Mouse (Mus musculus): ENCODE measurements at regions not wholly inside any gene's neighbourhood (a gene's known extent, or its start where the extent isn't known, plus 50 kb on each side); places are given as distances from the start of the nearest gene placed in this dataset.

GRCm38 (mm10) chr15:32020323-32021008, 156.6 kb upstream of the Tas2r119 start:
- TF ChIP-seq CTCF (IDR thresholded peaks at IDR 0.05; ENCODE audit: low read depth) = no peak
- TF ChIP-seq EP300 (IDR thresholded peaks at IDR 0.05; ENCODE audit: low read depth) = no peak

All from heart, postnatal 0 days (tissue).